Mouse (Mus musculus): ENCODE measurements around the gene Phtf2.

GRCm38 (mm10) chr5:20741936-20742335 is 140.0 kb downstream of the Phtf2 start:
- TF ChIP-seq CTCF (IDR thresholded peaks at IDR 0.05; ENCODE audit: borderline replicate concordance, insufficient read depth, low read depth, low read length) (no peak), POLR2A (IDR thresholded peaks at IDR 0.05; ENCODE audit: borderline replicate concordance, insufficient read depth, low read length) (no peak)

All from cerebellum, adult 2 months (tissue).